Mouse (Mus musculus): ENCODE data around the gene Ano9. TPM values are rescaled to one million over a fixed set of nuclear protein-coding genes. Genes with fewer than 3 reads are reported as not detected.

Ano9 gene
- total and polyA plus RNA-seq, 3 experiments, result 0.03 to 0.08 TPM; not detected in 1

DNA sequence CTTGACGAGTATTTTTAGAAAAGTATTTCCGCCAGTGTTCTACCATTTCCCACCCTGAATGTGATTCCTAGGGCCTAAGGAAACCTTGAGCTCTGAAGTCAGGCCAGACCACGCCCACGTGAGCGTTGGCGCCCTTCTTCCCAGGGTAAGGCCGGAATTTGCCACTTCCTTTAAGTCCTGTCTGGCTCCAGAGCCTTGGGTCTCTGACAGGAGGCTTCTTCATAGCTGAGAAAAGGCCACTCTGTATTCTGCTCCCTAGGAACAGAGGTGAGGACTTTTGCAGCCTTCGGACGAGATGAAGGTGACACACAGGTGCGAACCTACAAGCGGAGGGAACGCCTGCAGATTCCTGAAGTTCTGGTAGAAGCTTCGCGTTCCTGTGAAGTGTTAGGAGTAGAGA is 4.6 kb upstream of the Ano9 start, which contains the start of gene Ptdss2:
Gene Ptdss2, plus strand, starts transcription at position 138 of the 400 bp plus-strand sequence.
- H3K4me3 ChIP-seq (ENCODE audit: control insufficient read depth in 1 of 2, insufficient read depth in 1 of 2, low read depth in 2 of 2, low read length in 2 of 2), result peak within 1 kb of the TSS; percentile 84 to 99
- H3K27ac ChIP-seq (ENCODE audit: control insufficient read depth, low read depth, low read length), result peak within 1 kb of the TSS; percentile 24; the same call in 1 of the 2 replicates
- no peaks in the 10 kb centered on the region for H3K9me3 ChIP-seq (replicated peaks; ENCODE audit: insufficient read depth, low read length)
- no peaks in the 10 kb centered on the region for H3K27me3 ChIP-seq (ENCODE audit: control insufficient read depth in 1 of 2, insufficient read depth in 2 of 2, low read length in 2 of 2)
- no peaks in the 10 kb centered on the region for H3K79me2 ChIP-seq (ENCODE audit: control insufficient read depth, insufficient read depth, low read length, poor library complexity)
- peaks cover 7 to 22% of the 10 kb centered on the region in 2 experiments for H3K4me1 ChIP-seq (ENCODE audit: control insufficient read depth in 1 of 2, insufficient read depth in 2 of 2, low read length in 2 of 2)
- TF ChIP-seq HCFC1 (IDR thresholded peaks at IDR 0.05; ENCODE audit: low read depth, low read length) (no peak), UBTF (IDR thresholded peaks at IDR 0.05; ENCODE audit: borderline replicate concordance, insufficient read depth, low read depth, low read length) (no peak)
- DNase-seq (ENCODE audit: low read depth, low spot score), result no peak
- peaks cover 0 to 20% of the 10 kb centered on the region in 2 experiments; a peak in 2 of 4 replicates for H3K36me3 ChIP-seq (ENCODE audit: control insufficient read depth in 1 of 2, insufficient read depth in 2 of 2, low read length in 2 of 2)
- peak within 1 kb of the TSS; percentile 71 for H3K9ac ChIP-seq (ENCODE audit: control insufficient read depth, low read depth, low read length, poor library complexity, severe bottlenecking)

DNA sequence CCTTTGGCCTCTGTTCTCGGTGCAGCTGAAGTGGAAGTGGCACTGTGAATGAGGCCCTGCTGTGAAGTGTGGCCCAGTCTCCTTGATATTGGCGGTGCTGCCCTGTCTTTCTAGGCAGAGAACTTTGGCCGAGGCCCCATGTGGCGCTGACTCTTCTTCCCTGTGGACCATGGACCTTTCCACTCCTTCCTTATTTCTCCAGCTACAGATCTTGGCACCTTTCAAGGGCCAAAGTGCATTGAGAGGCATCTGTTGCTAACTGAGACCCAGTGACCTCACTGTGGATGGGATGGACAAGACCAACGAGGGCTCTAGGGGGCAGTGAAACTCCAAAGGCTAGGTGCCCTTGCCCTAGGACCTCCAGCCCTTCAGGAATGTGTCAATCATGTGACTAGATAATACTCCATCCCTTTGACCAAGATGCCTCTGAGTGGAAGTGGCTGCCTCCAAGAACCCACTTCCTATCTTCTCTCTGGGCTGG is 3.5 kb upstream of the Ano9 start:
- Histone ChIP-seq H3K4me3 (ENCODE audit: control insufficient read depth in 1 of 2, insufficient read depth in 1 of 2, low read depth in 2 of 2, low read length in 2 of 2) (no peak overlapping the region), H3K9ac (ENCODE audit: control insufficient read depth, low read depth, low read length, poor library complexity, severe bottlenecking) (no peak overlapping the region), H3K79me2 (ENCODE audit: control insufficient read depth, insufficient read depth, low read length, poor library complexity) (no peaks in the 10 kb centered on the region), H3K9me3 (replicated peaks; ENCODE audit: insufficient read depth, low read length) (no peaks in the 10 kb centered on the region), H3K36me3 (ENCODE audit: control insufficient read depth in 1 of 2, insufficient read depth in 2 of 2, low read length in 2 of 2) (peaks cover 0 to 13% of the 10 kb centered on the region in 2 experiments; a peak in 2 of 4 replicates), H3K4me1 (ENCODE audit: control insufficient read depth in 1 of 2, insufficient read depth in 2 of 2, low read length in 2 of 2) (peaks cover 4 to 13% of the 10 kb centered on the region in 2 experiments), H3K27ac (ENCODE audit: control insufficient read depth, low read depth, low read length) (no peak overlapping the region), H3K27me3 (ENCODE audit: control insufficient read depth in 1 of 2, insufficient read depth in 2 of 2, low read length in 2 of 2) (no peaks in the 10 kb centered on the region)
- TF ChIP-seq SMC3 (IDR thresholded peaks at IDR 0.05; ENCODE audit: low read depth, low read length), result 0 out of 2 replicates have a peak, but pooled peaks have one; percentile 2
- peak; percentile 61 for TF ChIP-seq USF1 (IDR thresholded peaks at IDR 0.05; ENCODE audit: low read depth, low read length)
- no peak for TF ChIP-seq SIN3A (IDR thresholded peaks at IDR 0.05; ENCODE audit: low read length)
- TF ChIP-seq RAD21 (IDR thresholded peaks at IDR 0.05; ENCODE audit: low read depth, low read length), result no peak
- no peak for DNase-seq (ENCODE audit: low read depth, low spot score)

GRCm38 (mm10) chr7:141120605-141121004 is 3.0 kb upstream of the Ano9 start:
- TF ChIP-seq GATA1 (IDR thresholded peaks at IDR 0.05; ENCODE audit: low read depth, low read length) (no peak), MEF2A (IDR thresholded peaks at IDR 0.05; ENCODE audit: extremely low read depth, insufficient replicate concordance, low read depth, low read length, poor library complexity, severe bottlenecking) (no peak), ZNF384 (IDR thresholded peaks at IDR 0.05; ENCODE audit: low read depth, low read length) (peak; percentile 59)
- Histone ChIP-seq H3K79me2 (ENCODE audit: control insufficient read depth, insufficient read depth, low read length, poor library complexity) (no peaks in the 10 kb centered on the region), H3K27ac (ENCODE audit: control insufficient read depth, low read depth, low read length) (no peak overlapping the region), H3K4me1 (ENCODE audit: control insufficient read depth in 1 of 2, insufficient read depth in 2 of 2, low read length in 2 of 2) (peaks cover 0 to 13% of the 10 kb centered on the region in 2 experiments; a peak in 2 of 4 replicates), H3K4me3 (ENCODE audit: control insufficient read depth in 1 of 2, insufficient read depth in 1 of 2, low read depth in 2 of 2, low read length in 2 of 2) (no peak overlapping the region), H3K9me3 (replicated peaks; ENCODE audit: insufficient read depth, low read length) (no peaks in the 10 kb centered on the region), H3K9ac (ENCODE audit: control insufficient read depth, low read depth, low read length, poor library complexity, severe bottlenecking) (no peak overlapping the region), H3K27me3 (ENCODE audit: control insufficient read depth in 1 of 2, insufficient read depth in 2 of 2, low read length in 2 of 2) (no peaks in the 10 kb centered on the region), H3K36me3 (ENCODE audit: control insufficient read depth in 1 of 2, insufficient read depth in 2 of 2, low read length in 2 of 2) (peaks cover 0 to 9% of the 10 kb centered on the region in 2 experiments; a peak in 2 of 4 replicates)
- DNase-seq (ENCODE audit: low read depth, low spot score), result no peak

Data from MEL (cell line).